Mouse (Mus musculus): Measurements from ENCODE around the gene Sart3. TPM values are rescaled to one million over a fixed set of nuclear protein-coding genes. Genes with fewer than 3 reads are reported as not detected.

The Sart3 gene
- polyA plus RNA-seq (2012; rRNA removed; ENCODE audit: low replicate concordance), result 11.8 and 34.5 TPM in 2 replicates

GRCm38 (mm10) chr5:113772450-113772895 lies at the start of gene Sart3, which contains the start of gene Iscu:
Gene Sart3, minus strand, starts transcription at chr5:113772510.
Gene Iscu, plus strand, starts transcription at chr5:113772748.

DNA sequence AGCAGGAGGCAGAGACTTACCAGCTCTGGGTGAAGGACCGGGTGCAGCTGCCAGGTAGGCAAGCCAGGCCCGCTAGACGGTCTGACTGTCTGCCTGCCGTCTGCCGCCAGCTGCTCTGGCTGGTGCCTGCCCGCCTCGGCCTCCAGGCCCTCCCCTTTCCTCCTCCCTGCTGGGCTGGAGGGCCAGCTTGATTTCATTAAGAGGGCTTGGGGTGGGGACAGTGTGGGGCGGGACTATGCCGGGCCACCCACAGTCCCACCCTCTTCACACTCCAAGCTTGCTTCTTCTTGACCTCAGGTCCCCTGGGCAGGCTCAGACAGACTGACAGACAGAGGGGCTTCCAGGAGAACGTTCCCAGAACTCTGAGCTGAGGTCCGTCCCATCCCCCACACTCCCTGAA lies 28.0 kb upstream of the Sart3 start, which contains the start of gene Tmem119:
Tmem119 (minus strand) TSS at position 237 of the 400 bp plus-strand sequence.

DNA sequence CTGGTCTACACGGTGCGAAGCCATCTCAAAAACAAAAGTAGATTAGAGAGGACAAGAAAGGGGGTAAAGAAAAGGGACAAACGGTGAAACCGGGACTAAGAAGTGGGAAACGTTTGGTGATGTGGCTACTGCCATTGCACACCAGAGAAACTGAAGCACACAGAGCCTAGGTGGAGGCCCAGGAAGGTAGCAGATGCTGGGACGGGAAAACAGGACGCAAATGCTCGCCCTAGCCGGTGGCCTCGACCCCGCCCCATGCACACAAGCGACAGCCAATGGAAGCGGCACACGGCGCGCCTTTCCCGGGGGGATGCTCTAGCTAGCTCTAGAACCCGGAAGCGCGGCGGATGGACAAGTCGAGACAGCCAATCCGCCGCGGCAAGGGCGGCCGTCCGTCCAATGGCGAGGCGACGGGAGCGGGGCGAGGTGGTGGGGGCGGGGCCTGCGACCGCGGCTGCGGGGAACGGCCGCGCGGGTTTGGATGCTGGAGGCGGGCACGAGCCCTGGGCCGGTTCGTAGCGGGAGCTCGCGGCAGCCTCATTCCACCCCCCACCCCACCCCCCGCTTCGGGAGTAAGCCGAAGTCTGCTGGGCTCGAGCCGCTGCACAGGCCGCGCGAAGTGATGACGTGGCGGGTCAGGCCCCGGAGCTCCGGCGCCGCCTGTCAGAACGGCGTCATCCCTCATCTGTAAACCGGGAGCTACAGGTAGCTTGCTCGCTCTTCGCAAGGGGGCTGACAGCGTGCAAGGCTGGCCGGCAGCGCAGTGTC lies 36.8 kb downstream of the Sart3 start, which contains the start of gene Ficd:
Ficd (plus strand) TSS at position 459 of the 768 bp plus-strand sequence.

DNA sequence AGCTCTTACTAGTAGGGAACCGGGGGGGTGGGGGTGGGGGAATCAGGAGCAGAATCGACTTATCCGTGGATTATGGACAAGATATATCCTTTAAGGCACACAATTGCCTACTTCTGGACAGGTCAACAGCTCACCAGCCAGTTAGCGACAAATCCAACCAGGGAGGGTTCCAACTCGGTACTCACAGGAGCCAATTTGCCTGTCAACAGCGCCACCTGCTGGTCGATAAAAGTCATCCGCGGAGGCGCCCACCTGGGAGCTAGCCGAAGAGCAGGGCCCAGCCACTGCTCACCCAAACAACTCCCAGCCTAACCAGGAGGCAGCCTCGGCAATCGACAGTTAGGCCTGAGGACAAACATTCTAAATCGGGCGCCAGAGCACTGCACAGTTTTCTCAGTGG lies 47.9 kb downstream of the Sart3 start, which contains the start of gene 1700069L16Rik:
1700069L16Rik (minus strand) TSS at position 327 of the 400 bp plus-strand sequence.

Other genes with a start within 250 kb of the Sart3 start
- 123 and 313 TPM in 2 replicates for gene Cmklr1, start 122.1 kb downstream of the Sart3 start, polyA plus RNA-seq (2012; rRNA removed; ENCODE audit: low replicate concordance)
- gene 1700069L16Rik, start 47.7 kb downstream of the Sart3 start, polyA plus RNA-seq (2012; rRNA removed; ENCODE audit: low replicate concordance), result not detected in 2 replicates
- gene Ficd, start 36.7 kb downstream of the Sart3 start, polyA plus RNA-seq (2012; rRNA removed; ENCODE audit: low replicate concordance), result 7.4 and 9.3 TPM in 2 replicates
- gene Iscu, start 238 bp upstream of the Sart3 start, polyA plus RNA-seq (2012; rRNA removed; ENCODE audit: low replicate concordance), result 158 and 284 TPM in 2 replicates
- gene Tmem119, start 28.0 kb upstream of the Sart3 start, polyA plus RNA-seq (2012; rRNA removed; ENCODE audit: low replicate concordance), result 19.5 and 149 TPM in 2 replicates
- gene Selplg, start 60.1 kb upstream of the Sart3 start, polyA plus RNA-seq (2012; rRNA removed; ENCODE audit: low replicate concordance), result 31.6 and 49.3 TPM in 2 replicates
- 85.5 and 112 TPM in 2 replicates for gene Coro1c, start 136.2 kb upstream of the Sart3 start, polyA plus RNA-seq (2012; rRNA removed; ENCODE audit: low replicate concordance)
- gene Ssh1, start 221.4 kb upstream of the Sart3 start, polyA plus RNA-seq (2012; rRNA removed; ENCODE audit: low replicate concordance), result 13.9 and 23.9 TPM in 2 replicates
- 0.30 TPM in 1 of 2 replicates, not detected in the other for gene Dao, start 231.2 kb upstream of the Sart3 start, polyA plus RNA-seq (2012; rRNA removed; ENCODE audit: low replicate concordance)